Mouse (Mus musculus): ENCODE data around the gene Mgea5. TPM values are rescaled to one million over a fixed set of nuclear protein-coding genes. Genes with fewer than 3 reads are reported as not detected.

Mgea5 gene
- total RNA-seq, 1 experiment from 2014 or later, result 84.7 TPM

DNA sequence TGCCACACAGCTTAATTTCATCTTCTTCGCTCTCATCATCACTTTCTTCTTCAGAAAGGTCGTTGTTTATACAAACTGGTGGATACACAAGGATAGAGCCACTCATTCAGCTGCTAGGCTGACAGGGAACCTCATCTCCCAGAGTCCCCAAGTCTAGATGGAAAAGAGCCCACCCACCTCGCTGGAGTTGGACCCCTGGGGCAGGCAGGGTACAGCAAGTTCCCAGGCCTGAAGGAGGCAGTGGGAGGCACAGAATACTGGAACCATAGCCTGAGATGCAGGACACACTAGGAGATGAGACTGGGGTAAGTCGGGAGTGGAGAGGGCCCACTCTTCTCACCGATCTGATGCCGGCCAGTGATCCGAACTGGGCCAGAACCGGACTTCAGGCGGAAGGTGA, 35.4 kb downstream of the Mgea5 start:
- DNase-seq, result no peak

DNA sequence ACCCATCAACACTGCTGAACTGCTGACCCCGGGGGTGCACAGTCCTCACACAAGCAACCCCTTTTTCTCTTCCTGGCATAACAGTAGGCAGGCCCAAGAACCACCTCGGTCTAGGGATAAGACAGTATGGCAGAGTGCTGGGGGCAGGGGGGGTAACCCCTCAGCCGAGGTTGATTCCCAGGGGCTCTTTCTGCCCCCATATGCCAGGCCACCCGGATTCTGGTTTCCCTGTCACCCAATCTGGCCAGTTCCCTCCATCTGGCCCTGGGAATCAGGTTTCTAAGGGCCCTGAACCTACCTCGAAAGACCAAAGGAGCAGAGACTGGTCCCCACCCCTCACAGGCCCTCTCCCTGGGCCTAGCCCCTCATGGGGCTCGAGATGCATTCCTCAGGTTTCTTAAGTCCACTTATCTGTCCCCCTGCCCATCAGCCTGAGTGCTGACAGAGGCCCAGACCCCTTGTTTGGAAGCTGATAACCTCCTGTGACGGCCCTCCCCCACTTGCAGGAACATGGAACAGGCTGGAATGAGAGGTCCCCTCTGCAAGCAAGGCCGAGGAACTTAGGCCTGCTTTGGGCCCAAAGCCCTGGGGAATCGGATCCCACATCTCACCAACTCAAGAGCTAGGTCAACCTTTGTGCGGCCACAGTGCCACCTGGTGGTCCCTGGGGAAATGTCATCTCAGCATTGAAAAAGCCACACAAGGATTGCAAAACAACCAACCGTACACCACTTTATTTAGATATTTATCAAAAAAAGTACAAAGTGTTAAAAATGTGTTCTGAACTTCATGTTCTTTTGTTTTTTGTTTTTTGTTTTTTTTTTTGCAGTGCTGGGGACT, 36.4 kb downstream of the Mgea5 start:
- peak; percentile 85 for DNase-seq

DNA sequence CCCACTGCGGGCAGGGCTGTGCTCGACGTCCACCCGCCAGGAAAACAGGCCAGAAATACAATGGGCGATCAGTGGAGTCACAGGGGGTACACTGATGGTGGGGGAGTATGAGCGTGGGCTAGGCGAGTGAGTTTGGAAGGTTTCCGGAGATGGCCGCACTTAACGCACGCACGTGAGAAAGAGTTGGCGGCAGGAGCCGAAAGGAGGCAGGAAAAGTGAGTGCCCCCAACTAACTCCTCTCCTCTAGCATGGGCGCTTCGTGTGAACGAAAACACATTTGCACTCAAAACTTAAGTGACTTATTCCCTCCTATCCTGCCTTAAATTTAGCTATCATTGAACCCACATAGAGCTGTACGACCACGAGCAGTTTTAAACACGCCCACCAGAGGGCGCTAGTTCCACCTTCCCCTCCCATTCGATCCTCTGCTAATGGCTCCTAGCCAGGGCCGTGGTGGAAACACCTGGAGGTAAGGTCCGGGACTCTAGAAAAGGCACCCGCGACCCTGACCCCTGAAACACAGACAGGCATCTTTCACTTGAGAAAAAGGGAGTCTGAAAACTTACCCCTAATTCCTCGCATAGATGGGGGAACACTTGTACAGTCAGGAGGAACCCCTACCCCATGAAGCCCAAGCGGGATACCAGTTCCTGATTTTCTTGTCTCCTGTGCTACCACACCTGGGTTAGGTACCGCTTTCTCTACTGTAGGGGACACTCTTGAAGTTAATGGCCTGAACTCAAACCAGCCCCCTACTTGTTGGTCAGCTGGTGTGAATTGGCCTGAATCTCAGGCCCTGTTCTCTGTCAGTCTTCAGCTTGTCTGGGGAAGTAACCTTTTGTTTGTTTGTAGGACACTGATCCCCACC, 37.2 kb downstream of the Mgea5 start:
- DNase-seq, result peak; percentile 79

DNA sequence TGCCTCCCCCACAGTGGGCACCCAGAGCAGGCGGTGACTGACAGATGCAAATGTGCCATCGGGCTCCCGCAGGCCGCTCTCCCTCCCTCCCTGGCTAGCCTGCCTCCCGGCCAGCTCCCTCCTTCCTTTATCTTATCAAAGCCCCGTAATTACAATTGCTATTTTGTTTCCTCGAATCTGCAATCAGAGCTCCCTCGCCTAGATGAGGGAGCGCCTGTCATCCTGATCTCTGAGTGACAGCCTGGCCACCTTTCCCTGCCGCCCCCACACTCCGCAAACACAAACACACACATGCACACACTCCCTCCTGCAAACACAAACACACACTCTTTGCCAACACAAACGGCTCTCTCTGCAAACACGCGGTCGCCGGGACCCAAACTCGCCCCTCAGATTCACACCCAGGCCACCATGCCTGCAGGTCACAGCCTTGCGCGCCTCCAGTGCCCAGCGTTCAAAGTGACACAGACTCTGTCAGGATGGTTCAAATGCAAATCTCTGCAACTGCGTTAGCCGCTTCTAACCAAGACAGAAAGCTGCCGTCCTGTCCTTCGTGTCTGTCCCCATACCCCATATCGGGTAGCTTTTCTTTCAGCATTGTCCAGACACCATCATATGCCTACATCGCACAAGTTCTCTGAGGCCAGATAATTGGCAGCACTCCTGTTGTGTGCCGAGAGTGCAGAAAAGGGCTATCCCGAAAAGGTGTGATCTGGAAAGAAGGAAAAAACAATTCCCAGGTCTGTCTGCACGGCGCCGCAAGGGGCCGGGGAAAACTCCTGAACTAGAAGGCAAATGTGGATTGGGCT, 38.1 kb downstream of the Mgea5 start:
- no peak for DNase-seq

DNA sequence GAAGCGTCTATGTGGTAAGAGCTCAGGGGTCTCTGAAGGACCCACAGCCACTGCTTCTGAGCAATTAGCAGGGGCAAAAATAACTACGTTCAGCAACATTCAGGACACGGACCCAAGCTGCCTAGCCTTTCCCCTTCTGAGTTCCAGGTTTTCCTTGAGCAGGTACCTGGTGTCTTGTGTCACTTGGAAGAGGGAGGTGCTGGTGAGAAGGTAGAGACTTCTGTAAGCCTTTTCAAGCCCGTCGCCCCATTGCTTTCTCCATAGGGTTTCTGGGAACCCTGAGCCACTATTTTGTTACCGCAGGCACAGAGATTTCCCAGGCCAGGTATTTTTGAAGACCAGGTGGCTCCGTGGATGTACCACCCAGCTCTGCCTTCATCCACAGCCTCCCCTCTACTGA, 40.0 kb downstream of the Mgea5 start:
- DNase-seq, result no peak

- DNase-seq, result no peak
Observed at GRCm38 (mm10) chr19:45742984-45743575, 40.6 kb downstream of the Mgea5 start.

DNA sequence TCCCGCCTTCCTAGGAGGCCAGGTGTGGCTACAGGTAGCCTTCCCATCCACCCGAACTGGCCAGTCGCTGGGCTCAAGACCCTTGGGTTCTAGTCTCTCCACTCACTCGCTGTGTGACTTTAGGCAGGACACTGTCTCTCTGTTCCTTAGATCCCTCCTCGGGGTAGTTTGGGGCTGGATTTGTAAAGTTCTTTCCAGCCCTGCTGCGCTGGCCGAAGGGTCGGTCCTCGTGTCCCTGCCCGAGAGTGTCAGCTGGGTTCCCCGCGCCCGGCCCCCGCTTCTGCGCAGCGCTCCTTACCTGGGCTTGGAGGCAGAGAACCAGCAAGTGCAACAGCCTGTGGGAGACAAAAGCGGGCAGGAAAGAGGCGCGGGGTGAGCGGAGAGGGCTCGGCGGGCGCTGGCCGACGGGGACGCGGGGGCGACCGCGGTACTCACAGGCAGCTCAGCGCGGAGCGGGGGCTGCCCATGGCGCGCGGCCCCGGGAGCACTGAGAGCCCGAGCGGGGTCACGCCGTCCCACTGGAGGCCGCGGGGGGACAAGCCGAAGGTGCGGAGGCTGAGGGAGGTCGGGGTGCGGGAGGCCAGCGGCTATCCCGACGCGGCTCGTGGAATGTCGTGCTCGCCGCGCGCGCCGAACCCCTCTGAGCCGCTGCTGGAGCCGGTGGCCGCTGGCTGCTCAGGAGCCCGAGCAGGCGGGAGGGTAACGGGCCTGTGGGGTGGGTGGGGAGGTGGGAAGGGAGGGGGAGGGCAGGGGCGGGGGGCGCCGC, 41.2 kb downstream of the Mgea5 start, which contains the start of gene Fgf8:
TSS of gene Fgf8 (minus strand) at position 698 of the 766 bp plus-strand sequence.
- DNase-seq, result peak; percentile 7

- no peak for DNase-seq
Observed at GRCm38 (mm10) chr19:45741431-45742217, 42.0 kb downstream of the Mgea5 start.

- no peak for DNase-seq
Observed at GRCm38 (mm10) chr19:45740817-45741216, 42.8 kb downstream of the Mgea5 start.

GRCm38 (mm10) chr19:45740233-45740632, 43.4 kb downstream of the Mgea5 start:
- no peak for DNase-seq

DNA sequence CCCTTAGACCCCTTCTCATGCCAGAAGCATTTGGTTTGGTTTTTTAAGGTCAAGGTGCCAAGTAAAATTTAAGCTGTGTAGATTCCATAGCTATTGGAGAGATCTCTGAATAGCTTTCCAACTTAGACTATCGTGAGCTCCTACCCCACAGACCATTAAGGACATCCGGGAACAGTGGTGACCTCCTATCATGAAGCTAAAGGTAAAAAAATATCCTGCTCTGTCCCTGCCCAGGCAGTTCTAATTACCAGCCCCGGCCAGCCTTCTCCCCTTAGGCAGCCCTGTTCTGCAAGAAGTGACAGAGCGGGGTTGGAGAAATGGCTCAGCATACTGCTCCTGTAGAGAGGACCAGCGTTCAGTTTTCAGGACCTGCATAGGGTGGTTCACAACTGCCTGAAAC, 45.1 kb downstream of the Mgea5 start:
- no peak for DNase-seq

- no peak for DNase-seq
Observed at GRCm38 (mm10) chr19:45737846-45738484, 45.7 kb downstream of the Mgea5 start.

DNA sequence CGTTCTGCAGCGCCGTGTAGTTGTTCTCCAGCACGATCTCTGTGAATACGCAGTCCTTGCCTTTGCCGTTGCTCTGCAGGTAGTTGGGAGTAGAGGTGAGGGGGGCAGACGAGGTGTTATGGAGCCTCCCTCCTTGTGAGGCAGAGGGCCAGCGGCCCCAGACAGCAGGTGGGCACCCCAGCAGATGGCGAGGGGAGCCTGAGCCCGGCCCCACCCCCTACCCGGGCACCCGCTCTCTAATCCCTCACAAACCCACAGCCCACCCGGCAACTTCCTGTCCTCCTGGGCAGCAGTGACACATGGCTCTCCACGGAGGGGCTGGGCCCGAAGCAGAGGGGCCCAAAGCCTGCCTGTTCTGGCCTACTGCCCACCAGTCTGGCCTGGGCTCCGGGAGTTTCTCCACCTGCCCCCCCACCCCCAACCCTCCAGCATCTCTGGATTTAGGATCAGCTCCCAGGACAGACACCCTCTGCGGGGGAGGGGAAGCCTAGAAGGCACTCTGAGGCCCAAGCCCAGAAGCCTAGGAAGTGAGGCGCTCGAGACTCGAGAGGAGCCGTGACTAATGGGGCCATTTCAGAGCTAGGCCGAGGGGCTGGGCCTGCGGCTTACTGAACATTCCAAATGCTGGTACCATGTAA, 46.3 kb downstream of the Mgea5 start:
- no peak for DNase-seq

DNA sequence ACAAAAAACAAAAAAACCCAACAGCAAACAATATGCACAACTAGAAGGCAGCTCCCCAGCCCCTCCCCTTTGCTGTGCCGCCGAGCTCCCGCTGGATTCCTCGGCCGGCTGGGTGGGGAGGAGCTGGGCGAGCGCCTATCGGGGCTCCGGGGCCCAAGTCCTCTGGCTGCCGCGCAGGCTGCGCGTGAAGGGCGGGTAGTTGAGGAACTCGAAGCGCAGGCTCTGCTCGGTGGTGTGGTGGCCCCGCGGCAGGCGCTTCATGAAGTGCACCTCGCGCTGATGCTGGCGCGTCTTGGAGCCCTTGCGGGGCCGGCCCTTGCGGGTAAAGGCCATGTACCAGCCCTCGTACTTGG, 46.8 kb downstream of the Mgea5 start:
- peak; percentile 57 for DNase-seq

GRCm38 (mm10) chr19:45736241-45736640, 47.4 kb downstream of the Mgea5 start:
- no peak for DNase-seq

DNA sequence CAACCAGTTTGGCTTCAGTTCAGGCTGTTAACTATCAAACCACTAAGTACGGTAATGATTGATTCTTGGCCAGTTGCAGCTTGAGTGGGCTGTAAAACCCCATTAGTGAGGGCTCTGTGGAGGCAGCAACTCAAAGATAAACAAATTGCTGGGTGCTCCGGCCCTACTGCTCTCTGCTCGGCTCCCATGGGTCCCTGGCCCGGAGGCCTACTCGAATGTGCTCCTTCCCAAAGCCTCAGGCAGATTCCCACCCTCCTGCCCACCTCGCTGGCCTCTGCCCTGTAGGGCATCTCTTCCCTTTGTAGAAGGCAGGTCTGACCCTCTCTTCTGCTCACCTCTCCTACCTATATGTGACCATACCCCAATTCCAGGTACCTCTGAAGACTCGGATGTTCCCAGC, 48.9 kb downstream of the Mgea5 start:
- no peak for DNase-seq

GRCm38 (mm10) chr19:45734191-45734590, 49.4 kb downstream of the Mgea5 start:
- DNase-seq, result no peak

GRCm38 (mm10) chr19:45733564-45733963, 50.1 kb downstream of the Mgea5 start:
- DNase-seq, result no peak

- no peak for DNase-seq
Observed at GRCm38 (mm10) chr19:45731658-45732057, 52.0 kb downstream of the Mgea5 start.

Data from adrenal gland, postnatal 25 days (tissue).